Mouse (Mus musculus): ENCODE results near the gene Lgals2.

GRCm38 (mm10) chr15:78808980-78809379 is 46.3 kb downstream of the Lgals2 start:
- TF ChIP-seq CTCF (IDR thresholded peaks at IDR 0.05; ENCODE audit: extremely low read depth, insufficient read length, insufficient replicate concordance, low read depth, low read length): no peak
- no peak for TF ChIP-seq POLR2A (IDR thresholded peaks at IDR 0.05; ENCODE audit: low read depth, low read length)
